Mouse (Mus musculus) embryonic facial prominence, embryonic 11.5 days (tissue): Measurements from ENCODE around the gene Schip1. TPM values are rescaled to one million over a fixed set of nuclear protein-coding genes. Genes with fewer than 3 reads are reported as not detected.
A peak's percentile ranks its signal among the peaks of the same experiment; 100 is the strongest.

Experiments
- ATAC-seq: fragments of 200-750 bp; cut with Nextera tagmentation; replicated peaks from 2 replicates; pipeline ENCODE4 v1.8.0; 2017; ENCODE audit warnings: low read depth; ENCODE audit not compliant: insufficient number of reproducible peaks, low FRiP score, low TSS enrichment
- DNase-seq: peaks from one replicate; pipeline ENCODE4 v3.0.0-alpha.2; 2015; ENCODE audit warnings: low spot score
- H3K27ac ChIP-seq: fragments of 300-500 bp; sonication (generic); replicated peaks from 2 replicates; pipeline ENCODE4 v1.5.1; 2014; ENCODE audit warnings: mild to moderate bottlenecking, low read depth, low read length, control low read depth
- H3K27me3 ChIP-seq: fragments of 300-500 bp; sonication (generic); 2 replicates; pipeline ENCODE4 v1.6.1; 2014; ENCODE audit warnings: mild to moderate bottlenecking, low read length, moderate library complexity, mixed read lengths; ENCODE audit not compliant: control insufficient read depth, insufficient read depth
- H3K36me3 ChIP-seq: fragments of 300-500 bp; sonication (generic); replicated peaks from 2 replicates; pipeline ENCODE4 v1.6.1; 2014; ENCODE audit warnings: low read depth, mild to moderate bottlenecking, low read length, moderate library complexity, mixed read lengths; ENCODE audit not compliant: control insufficient read depth, insufficient read depth
- H3K4me1 ChIP-seq: fragments of 300-500 bp; sonication (generic); 2 replicates; pipeline ENCODE4 v1.6.1; 2014; ENCODE audit warnings: low read length, mixed read lengths; ENCODE audit not compliant: control insufficient read depth, insufficient read depth
- H3K4me2 ChIP-seq: fragments of 300-500 bp; sonication (generic); 2 replicates; pipeline ENCODE4 v1.6.1; 2014; ENCODE audit warnings: low read depth, mild to moderate bottlenecking, control low read depth, low read length, moderate library complexity
- H3K4me3 ChIP-seq: fragments of 300-500 bp; sonication (generic); 2 replicates; pipeline ENCODE4 v1.5.1; 2014; ENCODE audit warnings: low read depth, low read length, control low read depth
- H3K9ac ChIP-seq: fragments of 300-500 bp; sonication (generic); replicated peaks from 2 replicates; pipeline ENCODE4 v1.6.1; 2014; ENCODE audit warnings: mild to moderate bottlenecking, control low read depth, low read length
- H3K9me3 ChIP-seq: fragments of 300-500 bp; sonication (generic); replicated peaks from 2 replicates; pipeline ENCODE4 v1.6.1; 2016; ENCODE audit warnings: mild to moderate bottlenecking, low read length, inconsistent platforms, mixed read lengths; ENCODE audit not compliant: control insufficient read depth
- whole genome bisulfite sequencing: fragments of 180-500 bp; shearing (Covaris S2); extraction: QIAGEN DNeasy Blood & Tissue Kit; methylation state at CpG from one replicate; pipeline ENCODE4 v1.1.7; 2014; 5-methylcytosine and 5-hydroxymethylcytosine counted together
- polyA plus RNA-seq: library from polyadenylated mRNA; unstranded; fragments of >200 nt; fragmentation: Nextera tagmentation; extraction: Ambion mirVana; gene quantifications from 2 replicates; pipeline ENCODE4 v1.2.1, GENCODE M21; 2014

The Schip1 gene
- 41.7 and 44.3 TPM in 2 replicates for polyA plus RNA-seq

DNA sequence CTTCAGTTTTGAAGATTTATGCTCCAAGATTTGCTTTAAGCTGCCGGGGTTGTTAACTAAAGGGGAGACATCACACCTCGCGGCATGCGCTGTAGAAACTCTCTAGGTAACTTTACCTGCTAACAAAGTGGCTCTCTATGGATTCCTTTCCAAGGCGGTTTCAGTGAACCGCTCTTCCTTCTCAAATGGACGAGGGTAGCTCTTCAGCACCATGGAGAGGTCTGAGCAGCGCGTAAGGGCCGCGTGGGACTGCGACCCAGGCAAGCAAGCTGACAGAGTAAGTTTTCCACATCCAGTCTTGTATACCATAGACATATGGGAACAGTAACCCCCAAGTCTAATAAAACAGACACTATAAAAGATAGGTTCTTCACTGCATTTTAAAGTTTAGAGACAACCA is at the start of gene Schip1:
Gene Schip1 (plus strand): TSS at position 72 of the 400 bp plus-strand sequence.
- ATAC-seq: no peak
- Histone ChIP-seq H3K4me1 (no peaks in the 10 kb centered on the region), H3K4me3 (no peak within 1 kb of the TSS), H3K36me3 (no peaks in the 10 kb centered on the region), H3K27ac (no peak within 1 kb of the TSS), H3K9me3 (no peaks in the 10 kb centered on the region), H3K4me2 (no peak within 1 kb of the TSS), H3K27me3 (no peaks in the 10 kb centered on the region), H3K9ac (no peak within 1 kb of the TSS)
- 33% methylated on average over 12 of the region's 12 CpGs for WGBS
- DNase-seq: peak; percentile 86

GRCm38 (mm10) chr3:68015786-68016185 is 48.8 kb upstream of the Schip1 start:
- Histone ChIP-seq H3K27ac (no peak overlapping the region), H3K9me3 (no peaks in the 10 kb centered on the region), H3K4me3 (no peak overlapping the region), H3K9ac (no peak overlapping the region), H3K4me2 (no peak overlapping the region), H3K27me3 (no peaks in the 10 kb centered on the region), H3K4me1 (no peaks in the 10 kb centered on the region), H3K36me3 (no peaks in the 10 kb centered on the region)
- ATAC-seq: no peak
- no peak for DNase-seq
- 31% methylated on average over 1 of the region's 1 CpGs for WGBS

GRCm38 (mm10) chr3:68019401-68019800 is 45.2 kb upstream of the Schip1 start:
- H3K36me3 ChIP-seq: no peaks in the 10 kb centered on the region
- H3K4me2 ChIP-seq: no peak overlapping the region
- H3K27me3 ChIP-seq: no peaks in the 10 kb centered on the region
- H3K4me1 ChIP-seq: no peaks in the 10 kb centered on the region
- no peak for DNase-seq
- no peak overlapping the region for H3K4me3 ChIP-seq
- no peak overlapping the region for H3K27ac ChIP-seq
- no peaks in the 10 kb centered on the region for H3K9me3 ChIP-seq
- H3K9ac ChIP-seq: no peak overlapping the region
- 56% methylated on average over 4 of the region's 4 CpGs for WGBS
- ATAC-seq: no peak

GRCm38 (mm10) chr3:68036097-68036496 is 28.5 kb upstream of the Schip1 start:
- Histone ChIP-seq H3K4me3 (no peak overlapping the region), H3K9me3 (no peaks in the 10 kb centered on the region), H3K27ac (no peak overlapping the region), H3K36me3 (no peaks in the 10 kb centered on the region), H3K4me1 (no peaks in the 10 kb centered on the region), H3K9ac (no peak overlapping the region), H3K4me2 (no peak overlapping the region), H3K27me3 (no peaks in the 10 kb centered on the region)
- 62% methylated on average over 3 of the region's 3 CpGs for WGBS
- ATAC-seq: 0 out of 2 replicates have a peak, but pooled peaks have one; percentile 67
- no peak for DNase-seq

DNA sequence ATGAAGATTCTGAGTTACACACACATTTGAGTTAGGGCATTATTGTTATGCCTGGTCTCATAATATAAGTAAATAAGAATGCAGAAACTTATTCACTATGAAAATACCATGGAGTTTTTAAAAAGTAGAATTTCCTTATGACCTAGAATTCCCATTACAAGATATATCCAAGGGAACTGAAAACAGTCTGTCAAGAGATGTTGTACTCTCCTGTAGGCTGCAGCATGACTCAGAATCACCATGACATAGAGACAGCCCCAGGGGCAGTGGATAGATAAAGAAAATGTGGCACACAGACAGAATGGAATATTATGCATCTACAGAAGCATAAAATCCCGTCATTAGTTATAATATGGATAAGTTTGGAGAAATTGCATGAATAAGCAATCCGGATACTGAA is 21.7 kb upstream of the Schip1 start:
- no peak overlapping the region for H3K4me2 ChIP-seq
- no peaks in the 10 kb centered on the region for H3K27me3 ChIP-seq
- H3K9ac ChIP-seq: no peak overlapping the region
- no peak overlapping the region for H3K4me3 ChIP-seq
- no peak overlapping the region for H3K27ac ChIP-seq
- DNase-seq (no peak), ATAC-seq (no peak)
- no peaks in the 10 kb centered on the region for H3K36me3 ChIP-seq
- no peaks in the 10 kb centered on the region for H3K4me1 ChIP-seq
- no peaks in the 10 kb centered on the region for H3K9me3 ChIP-seq
- WGBS: 82% methylated on average over 2 of the region's 2 CpGs

GRCm38 (mm10) chr3:68045475-68046416 is 18.9 kb upstream of the Schip1 start:
- Histone ChIP-seq H3K36me3 (no peaks in the 10 kb centered on the region), H3K4me3 (no peak overlapping the region), H3K9ac (no peak overlapping the region), H3K27me3 (no peaks in the 10 kb centered on the region), H3K4me2 (no peak overlapping the region), H3K9me3 (no peaks in the 10 kb centered on the region), H3K27ac (no peak overlapping the region), H3K4me1 (no peaks in the 10 kb centered on the region)
- peak; percentile 82 for DNase-seq
- ATAC-seq: 0 out of 2 replicates have a peak, but pooled peaks have one; percentile 48
- 55% methylated on average over 9 of the region's 9 CpGs for WGBS

DNA sequence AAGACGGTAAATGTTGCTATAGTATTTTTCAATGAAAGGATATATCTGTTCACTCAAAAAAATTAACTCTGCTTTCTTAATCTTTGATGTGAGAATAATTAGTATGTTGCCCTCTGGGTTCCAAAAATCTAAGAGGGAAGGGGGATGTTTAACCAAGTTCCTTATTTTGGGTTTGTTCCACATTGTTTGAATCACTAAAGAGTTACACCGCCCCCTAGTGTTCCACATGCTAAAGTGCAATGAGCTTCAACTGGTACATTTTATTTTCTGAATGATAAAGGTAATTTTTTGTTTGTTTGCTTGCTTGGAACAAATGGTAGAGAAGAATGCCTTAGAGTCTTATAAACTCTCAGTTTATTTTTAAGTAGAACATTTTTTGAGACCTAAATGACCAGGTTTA is 11.1 kb upstream of the Schip1 start:
- H3K27me3 ChIP-seq: no peaks in the 10 kb centered on the region
- no peak overlapping the region for H3K4me3 ChIP-seq
- WGBS: 48% methylated on average over 2 of the region's 2 CpGs
- peak; percentile 70 for DNase-seq
- no peaks in the 10 kb centered on the region for H3K9me3 ChIP-seq
- no peaks in the 10 kb centered on the region for H3K4me1 ChIP-seq
- H3K36me3 ChIP-seq: no peaks in the 10 kb centered on the region
- no peak overlapping the region for H3K9ac ChIP-seq
- no peak for ATAC-seq
- H3K4me2 ChIP-seq: no peak overlapping the region
- H3K27ac ChIP-seq: no peak overlapping the region

DNA sequence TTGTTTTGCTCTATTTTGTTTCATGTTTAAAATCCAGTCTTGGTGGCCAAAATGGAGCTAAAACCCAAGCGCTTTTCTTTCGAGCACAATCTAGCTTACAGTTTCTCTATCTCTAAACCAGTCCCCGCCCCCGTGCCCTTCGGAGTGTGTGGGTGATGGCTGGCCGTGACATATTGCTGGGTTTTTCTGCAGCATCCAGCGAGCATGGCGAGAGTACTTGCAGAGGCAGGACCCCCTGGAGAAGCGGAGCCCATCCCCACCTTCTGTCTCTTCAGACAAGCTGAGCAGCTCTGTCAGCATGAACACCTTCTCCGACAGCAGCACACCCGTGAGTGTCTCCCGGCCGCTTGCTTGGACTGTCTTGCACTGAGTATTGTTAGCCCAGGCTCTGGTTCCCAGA is 9.5 kb upstream of the Schip1 start:
- no peaks in the 10 kb centered on the region for H3K36me3 ChIP-seq
- H3K4me3 ChIP-seq: no peak overlapping the region
- 65% methylated on average over 13 of the region's 13 CpGs for WGBS
- ATAC-seq (no peak), DNase-seq (no peak)
- no peaks in the 10 kb centered on the region for H3K27me3 ChIP-seq
- no peak overlapping the region for H3K4me2 ChIP-seq
- no peak overlapping the region for H3K9ac ChIP-seq
- H3K9me3 ChIP-seq: no peaks in the 10 kb centered on the region
- H3K27ac ChIP-seq: no peak overlapping the region
- H3K4me1 ChIP-seq: no peaks in the 10 kb centered on the region
